Mouse (Mus musculus) MN1 (cell line): Measurements from ENCODE around the gene Gpr155.
A peak's percentile ranks its signal among the peaks of the same experiment; 100 is the strongest.

Source experiments
- DNase-seq: peaks from one replicate; pipeline ENCODE4 v3.0.0-alpha.2; 2016; ENCODE audit warnings: low spot score

Gene Gpr155

DNA sequence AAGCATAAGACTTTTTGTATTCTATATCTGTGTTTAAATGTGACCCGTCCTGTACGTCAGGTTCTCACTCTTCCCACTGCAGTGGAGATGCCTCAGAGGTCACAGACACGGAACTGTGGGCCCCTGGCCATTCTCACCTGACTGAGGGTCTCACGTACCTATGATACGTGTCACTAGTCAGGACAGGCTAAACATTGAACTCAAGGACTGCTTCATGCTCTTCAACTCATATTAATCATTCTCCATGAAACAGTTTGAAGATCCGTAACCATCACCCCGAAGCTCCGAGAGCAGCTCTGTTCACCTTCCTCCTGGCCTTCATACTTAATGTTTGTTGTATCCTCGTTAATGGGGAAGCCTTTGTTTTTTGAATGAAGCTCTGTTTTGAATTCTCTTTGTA is 68.9 kb downstream of the Gpr155 start:
- no peak for DNase-seq

DNA sequence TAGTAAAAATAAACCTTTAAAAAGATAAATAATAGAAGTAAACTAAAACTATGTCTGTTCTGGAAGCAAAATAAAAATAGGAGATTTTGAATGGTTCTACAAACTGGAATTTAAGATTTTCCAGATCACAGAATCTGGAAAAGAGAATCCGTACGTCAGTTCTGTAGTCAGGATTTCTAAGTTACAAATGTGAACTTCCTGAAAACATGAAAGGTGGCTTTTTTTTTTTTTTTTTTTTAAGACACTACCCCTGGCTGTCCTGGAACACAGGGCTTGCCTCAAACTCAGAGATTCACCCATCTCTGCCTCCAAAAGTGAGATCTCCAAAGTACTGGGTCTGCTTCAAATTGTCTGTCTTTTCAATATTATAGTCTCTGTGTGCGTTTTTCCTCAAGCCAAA is 72.1 kb downstream of the Gpr155 start:
- no peak for DNase-seq

DNA sequence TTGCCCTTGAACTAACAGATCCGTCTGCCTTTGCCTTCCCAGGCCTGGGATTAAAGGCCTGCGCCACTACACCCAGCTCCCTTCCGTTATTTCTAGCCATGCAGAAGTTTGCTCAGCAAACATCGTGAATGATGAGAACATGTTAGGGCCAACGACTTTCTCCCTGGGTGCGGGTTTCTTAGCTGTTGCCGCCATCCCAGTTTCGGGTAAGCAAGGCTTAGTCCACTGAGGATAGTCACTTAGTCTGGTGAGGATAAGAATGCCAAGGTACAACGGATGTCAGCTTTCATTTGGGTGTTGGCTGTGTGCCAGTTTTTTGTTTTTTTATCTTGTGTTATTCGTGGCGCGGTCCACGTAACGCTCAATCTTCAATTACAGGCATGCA is 73.3 kb downstream of the Gpr155 start:
- peak; percentile 78 for DNase-seq

DNA sequence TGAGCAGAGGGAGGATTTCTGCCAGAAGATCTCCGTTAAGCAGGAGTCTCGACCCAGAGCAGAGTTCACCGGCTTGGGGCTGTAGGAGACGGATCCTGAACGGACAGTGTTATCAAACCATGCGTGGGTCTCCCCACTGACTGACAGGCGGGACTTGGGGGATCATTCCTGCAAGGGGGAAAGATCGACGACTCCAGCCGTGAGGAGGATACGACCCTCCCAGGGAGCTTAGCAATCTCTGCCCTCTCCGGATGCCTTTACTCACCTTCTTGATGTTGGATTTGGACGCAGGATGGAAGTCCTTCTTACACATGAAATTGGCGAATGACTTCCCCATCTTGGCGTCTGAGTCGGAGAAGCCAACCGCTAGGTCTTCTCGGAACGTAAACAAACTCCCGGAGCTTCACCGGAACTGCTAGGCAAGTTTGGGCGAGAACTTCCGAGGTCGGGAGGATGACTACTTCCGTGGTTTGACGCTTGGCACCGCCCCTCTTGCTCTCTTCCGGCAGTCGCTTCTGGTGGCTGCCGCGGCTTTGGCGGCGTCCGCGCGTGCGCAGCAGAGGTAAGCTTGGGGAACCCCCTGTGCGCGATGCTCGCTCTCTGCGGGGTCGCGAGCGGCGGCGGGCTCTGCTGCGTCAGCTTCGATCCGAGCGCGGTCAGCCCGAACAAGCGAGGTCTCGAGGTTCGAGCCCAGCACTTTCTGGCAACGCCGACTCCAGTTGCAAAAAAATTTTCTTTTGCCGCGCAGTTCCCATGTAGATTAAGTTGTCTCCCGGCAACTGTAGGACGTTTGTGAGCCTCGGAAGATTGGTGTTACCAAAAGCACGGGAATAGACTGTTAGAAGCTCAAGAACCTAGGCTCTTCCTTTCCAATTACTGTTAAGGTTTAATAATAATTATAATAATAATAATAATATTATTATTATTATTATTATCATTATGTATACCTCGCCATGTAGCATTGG is 73.9 kb downstream of the Gpr155 start, which contains the start of the genes Scrn3 and Cir1:
TSS of gene Scrn3 (plus strand) at position 450 of the 965 bp plus-strand sequence.
TSS of gene Cir1 (minus strand) at position 550 of the 965 bp plus-strand sequence.
- peak; percentile 98 for DNase-seq

DNA sequence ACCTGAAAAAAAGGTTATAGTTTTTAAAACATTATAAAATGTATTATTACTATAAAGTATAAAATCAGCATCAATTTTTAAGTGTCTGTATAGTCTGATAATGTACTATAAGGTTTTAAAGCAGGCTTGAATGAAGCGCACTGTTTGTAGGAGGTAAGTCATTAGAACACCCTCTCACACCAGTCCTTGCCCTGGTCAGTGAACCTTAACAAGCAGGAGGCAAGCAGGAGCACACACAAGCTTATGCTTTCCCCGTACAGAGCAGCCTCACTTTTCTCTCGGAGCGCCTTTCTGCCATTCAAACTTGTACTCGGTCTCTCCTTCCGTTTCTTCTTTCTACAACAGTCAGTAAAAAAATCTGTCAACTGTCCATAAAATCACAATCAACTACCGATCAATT is 80.4 kb downstream of the Gpr155 start:
- DNase-seq: no peak

DNA sequence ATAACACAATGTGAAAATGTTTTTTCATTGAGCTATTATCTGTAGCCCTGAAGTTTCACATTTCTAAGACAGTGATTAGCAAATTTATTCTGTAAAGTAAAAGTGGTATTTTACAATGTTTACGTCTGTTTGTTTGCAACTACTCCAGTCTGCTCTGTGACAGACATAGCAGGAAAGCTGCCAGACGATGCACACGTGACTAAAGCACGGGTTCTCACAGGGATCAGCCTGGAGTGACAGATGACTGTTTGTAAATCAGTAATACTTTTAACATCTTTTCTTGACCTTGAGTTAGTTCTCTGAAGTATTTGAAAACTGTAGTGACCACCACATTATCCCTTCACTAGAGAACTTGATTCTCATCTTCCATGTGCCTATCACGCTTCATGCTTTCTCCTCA is 81.9 kb downstream of the Gpr155 start:
- DNase-seq: no peak

DNA sequence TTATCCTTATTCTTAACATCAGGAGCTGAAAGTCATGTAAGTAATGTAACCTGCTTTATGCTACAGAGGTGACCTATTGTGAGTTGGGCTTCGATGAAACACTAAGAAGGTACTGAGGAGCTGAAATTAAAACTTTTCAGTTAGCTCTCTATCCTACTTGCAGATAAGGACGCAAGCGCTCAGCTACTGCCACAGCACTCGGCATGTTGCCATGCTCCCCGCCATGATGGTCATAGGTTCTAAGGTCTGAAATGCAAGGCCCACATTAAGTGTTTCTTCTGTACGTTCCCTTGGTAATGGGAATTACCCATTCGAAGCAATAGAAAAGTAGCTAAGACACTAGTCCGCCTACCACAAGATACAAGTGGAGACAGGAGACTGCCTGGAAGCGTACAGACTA is 83.7 kb downstream of the Gpr155 start:
- no peak for DNase-seq

DNA sequence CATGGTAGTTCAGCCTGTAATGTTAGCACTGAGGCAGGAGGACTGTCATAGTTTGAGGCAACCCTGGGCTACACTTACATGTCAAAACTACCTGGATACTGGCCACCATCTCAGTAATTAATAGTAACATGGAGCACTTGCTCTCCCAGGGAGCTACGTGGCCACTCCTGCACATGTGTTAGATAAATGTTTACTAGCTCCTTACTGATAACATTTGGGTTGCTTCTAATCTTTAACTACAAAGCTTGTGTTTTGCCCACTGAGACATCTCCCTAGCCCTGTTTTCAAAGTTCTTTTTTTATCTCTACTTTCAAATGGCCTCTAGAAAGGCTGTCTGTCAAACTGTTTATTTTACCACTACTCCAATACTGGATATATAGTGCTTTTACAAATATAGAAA is 84.4 kb downstream of the Gpr155 start:
- no peak for DNase-seq

DNA sequence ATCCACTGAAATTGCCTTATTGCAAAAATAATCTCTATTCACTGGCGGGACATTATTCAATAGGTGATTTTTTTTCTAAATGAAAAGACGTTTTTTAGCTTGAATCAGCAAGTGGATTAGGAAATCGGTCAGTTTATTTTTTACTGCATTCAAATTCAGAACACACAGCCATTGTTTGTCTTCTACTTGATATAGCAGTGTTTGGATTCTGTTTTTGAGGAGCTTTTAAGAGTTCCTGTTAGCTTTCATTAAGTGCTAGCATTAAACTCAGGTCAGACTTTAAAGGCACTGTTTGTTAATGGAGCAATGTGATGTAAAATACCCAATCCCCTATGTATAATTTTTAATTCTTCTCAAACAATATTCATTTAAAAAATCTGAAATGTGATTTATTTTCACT is 87.5 kb downstream of the Gpr155 start:
- DNase-seq: no peak

DNA sequence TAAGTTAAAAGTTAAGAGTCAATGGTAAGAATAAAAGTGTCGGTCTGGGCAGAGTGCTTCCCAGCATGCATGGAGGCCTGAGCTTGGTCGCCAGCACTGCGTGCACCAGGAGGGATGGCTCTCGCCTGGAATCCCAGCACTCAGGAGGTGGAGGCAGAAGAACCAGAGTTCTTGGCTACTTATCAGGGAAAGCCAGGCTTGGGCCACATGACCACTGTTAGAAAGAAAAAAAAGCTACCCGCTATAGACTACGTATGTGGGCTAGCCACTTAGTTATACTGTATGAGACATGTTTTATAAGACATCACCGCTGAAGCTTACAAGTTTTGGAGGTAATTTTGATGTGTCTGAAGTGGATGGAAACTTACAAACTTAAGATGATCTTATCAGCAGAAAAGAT is 88.2 kb downstream of the Gpr155 start:
- DNase-seq: no peak

DNA sequence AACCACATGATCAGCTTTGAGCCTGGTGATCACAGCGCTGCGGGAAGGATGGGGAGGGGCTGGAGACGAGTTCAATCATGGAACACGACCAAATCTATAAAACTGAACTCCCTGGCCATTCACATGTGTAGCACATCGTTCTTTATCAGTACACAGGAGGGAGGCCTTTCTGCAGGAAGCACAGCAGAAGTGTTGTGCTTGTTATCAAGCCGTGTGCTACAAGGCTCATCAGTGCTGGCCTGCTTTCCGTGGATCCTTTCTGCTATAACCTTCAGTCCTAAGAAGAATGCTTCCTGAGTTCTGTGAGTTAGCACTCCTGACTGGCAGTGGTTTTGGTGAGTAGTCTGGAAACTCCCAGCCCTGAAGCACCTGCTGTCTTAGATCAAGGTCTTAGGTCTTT is 91.3 kb downstream of the Gpr155 start:
- no peak for DNase-seq
